Mouse (Mus musculus): Measurements from ENCODE around the gene Traf2. TPM values are rescaled to one million over a fixed set of nuclear protein-coding genes. Genes with fewer than 3 reads are reported as not detected.

The Traf2 gene
- polyA plus RNA-seq, 1 experiment: 8.1 TPM

GRCm38 (mm10) chr2:25549021-25549991 lies 2.6 kb upstream of the Traf2 start:
- peak in 1 of 2 experiments; percentile 30 for DNase-seq (ENCODE audit: extremely low spot score in 1 of 2, low spot score in 1 of 2)

GRCm38 (mm10) chr2:25545996-25546810 lies 537 bp downstream of the Traf2 start:
- DNase-seq (ENCODE audit: extremely low spot score in 1 of 2, low spot score in 1 of 2): peak in 1 of 2 experiments; percentile 38

DNA sequence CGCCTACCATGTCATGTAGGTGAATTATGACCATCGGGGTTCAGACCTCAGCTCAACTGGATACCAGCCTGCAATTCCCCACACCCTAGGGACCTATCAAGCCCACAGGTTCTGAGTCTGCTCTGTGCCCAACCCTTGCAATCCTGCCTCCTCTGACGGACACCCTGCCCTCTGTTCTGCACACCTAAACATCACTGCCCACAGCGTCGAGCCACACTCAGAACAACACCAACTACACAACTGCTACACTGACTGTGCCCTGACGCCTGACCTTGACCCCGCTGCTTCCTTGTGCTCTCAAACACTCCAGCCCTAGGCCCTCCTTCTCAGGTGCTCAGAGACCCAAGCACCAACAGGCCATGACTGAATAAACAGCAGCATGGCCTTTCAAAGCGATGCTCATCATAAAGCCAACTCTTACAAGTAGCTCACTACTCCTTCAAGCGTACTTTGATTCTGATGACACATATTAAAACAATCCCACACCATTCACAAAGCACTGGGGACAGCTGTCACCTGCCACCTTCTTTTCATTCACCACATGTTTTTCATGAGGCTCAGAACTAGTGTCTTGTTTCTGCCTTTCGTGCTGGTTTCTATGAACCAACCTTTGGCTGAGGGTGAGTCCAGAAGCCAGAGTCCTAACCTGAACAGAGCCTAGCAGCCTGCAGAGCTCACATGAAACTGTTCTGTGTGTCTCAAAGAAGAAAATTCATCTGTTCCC lies 4.9 kb downstream of the Traf2 start:
- DNase-seq (ENCODE audit: extremely low spot score in 1 of 2, low spot score in 1 of 2): no peak

GRCm38 (mm10) chr2:25540541-25540948 lies 6.2 kb downstream of the Traf2 start:
- no peak for DNase-seq (ENCODE audit: extremely low spot score in 1 of 2, low spot score in 1 of 2)

GRCm38 (mm10) chr2:25536531-25536930 lies 10.2 kb downstream of the Traf2 start:
- no peak for DNase-seq (ENCODE audit: extremely low spot score in 1 of 2, low spot score in 1 of 2)

DNA sequence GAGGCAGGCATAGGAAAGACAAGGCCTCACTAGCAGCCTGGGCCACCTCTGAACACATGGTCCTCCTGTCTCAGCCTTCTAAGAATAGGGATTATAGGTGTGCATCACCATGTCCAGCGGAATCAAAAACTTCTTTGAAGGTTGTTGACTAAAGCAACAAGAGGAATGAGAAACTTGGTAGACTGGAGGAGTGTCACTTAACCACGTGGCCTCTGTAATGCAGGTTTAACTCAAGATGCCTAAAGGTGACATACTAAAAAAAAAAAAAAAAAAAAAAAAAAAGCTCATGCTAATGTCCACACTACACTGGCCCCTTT lies 11.9 kb downstream of the Traf2 start:
- DNase-seq (ENCODE audit: extremely low spot score in 1 of 2, low spot score in 1 of 2): no peak

- DNase-seq (ENCODE audit: extremely low spot score in 1 of 2, low spot score in 1 of 2): peak in 1 of 2 experiments; percentile 39
Observed at GRCm38 (mm10) chr2:25534178-25534865, 12.4 kb downstream of the Traf2 start.

DNA sequence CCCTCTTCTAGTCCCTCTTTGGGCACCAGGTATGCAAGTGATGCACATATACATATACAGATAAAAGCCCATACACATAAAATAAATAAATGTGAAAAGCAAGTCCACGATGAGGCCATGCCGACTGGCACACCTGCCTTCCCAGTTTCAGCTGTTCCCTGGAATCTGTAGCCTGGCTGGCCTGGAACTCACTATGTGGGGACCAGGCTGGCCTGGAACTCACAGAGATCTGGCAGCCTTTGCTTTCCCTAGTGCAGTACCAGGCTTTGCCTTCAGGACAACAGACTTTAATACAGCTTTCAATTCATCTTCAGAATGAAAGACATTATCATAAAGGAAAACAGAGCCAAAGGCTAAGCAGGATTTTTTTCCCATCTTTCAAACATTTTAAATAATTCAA lies 13.0 kb downstream of the Traf2 start:
- no peak for DNase-seq (ENCODE audit: extremely low spot score in 1 of 2, low spot score in 1 of 2)

GRCm38 (mm10) chr2:25526510-25527302 lies 20.0 kb downstream of the Traf2 start:
- DNase-seq (ENCODE audit: extremely low spot score in 1 of 2, low spot score in 1 of 2): no peak

DNA sequence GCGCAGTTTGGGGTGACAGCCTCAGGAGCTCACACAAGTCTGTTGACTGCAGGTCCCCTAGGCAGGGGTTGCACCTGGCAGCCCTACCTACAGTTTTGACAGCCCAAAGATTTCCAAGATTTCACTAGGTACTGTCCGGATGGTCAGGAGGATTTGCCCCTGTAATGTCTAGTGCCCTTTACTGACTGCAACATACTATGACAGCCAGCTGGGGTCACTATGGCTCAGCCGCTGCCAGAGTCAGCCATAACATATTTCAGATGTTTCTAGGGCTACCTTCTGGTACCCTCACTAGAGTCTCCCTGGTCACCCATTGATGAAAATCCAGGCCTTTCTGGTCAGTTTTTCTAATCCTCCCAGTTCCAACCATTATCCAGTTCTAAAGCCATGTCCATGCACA lies 36.8 kb downstream of the Traf2 start:
- no peak for DNase-seq (ENCODE audit: extremely low spot score in 1 of 2, low spot score in 1 of 2)

DNA sequence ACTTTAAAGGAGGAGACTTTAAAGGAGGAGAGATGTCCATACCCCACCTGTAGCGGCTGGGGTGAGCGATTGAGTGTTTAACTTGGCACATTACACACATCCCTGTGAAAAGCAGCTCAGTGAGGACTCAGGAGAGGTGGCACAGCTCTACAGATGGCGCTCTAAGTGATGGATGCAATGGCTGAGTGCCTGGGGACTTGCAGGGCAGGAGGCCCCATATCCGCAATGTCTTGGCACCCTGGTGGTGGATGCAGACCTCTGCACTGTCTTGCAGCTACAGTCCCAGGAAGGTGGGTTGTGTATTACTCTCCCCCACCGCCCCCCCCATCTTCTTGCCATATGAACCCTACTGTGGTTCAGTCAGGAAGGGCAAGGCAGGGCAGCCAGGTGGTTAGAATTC lies 39.8 kb downstream of the Traf2 start:
- DNase-seq (ENCODE audit: extremely low spot score in 1 of 2, low spot score in 1 of 2): no peak

- DNase-seq (ENCODE audit: extremely low spot score in 1 of 2, low spot score in 1 of 2): no peak
Observed at GRCm38 (mm10) chr2:25505860-25506259, 40.9 kb downstream of the Traf2 start.

- no peak for DNase-seq (ENCODE audit: extremely low spot score in 1 of 2, low spot score in 1 of 2)
Observed at GRCm38 (mm10) chr2:25505000-25505399, 41.7 kb downstream of the Traf2 start.

- DNase-seq (ENCODE audit: extremely low spot score in 1 of 2, low spot score in 1 of 2): no peak
Observed at GRCm38 (mm10) chr2:25504538-25504937, 42.2 kb downstream of the Traf2 start.

- DNase-seq (ENCODE audit: extremely low spot score in 1 of 2, low spot score in 1 of 2): no peak
Observed at GRCm38 (mm10) chr2:25502726-25503125, 44.0 kb downstream of the Traf2 start.

GRCm38 (mm10) chr2:25501593-25502486 lies 44.9 kb downstream of the Traf2 start, which contains the start of gene C8g:
C8g (minus strand) TSS chr2:25501719.
- DNase-seq (ENCODE audit: extremely low spot score in 1 of 2, low spot score in 1 of 2): no peak

DNA sequence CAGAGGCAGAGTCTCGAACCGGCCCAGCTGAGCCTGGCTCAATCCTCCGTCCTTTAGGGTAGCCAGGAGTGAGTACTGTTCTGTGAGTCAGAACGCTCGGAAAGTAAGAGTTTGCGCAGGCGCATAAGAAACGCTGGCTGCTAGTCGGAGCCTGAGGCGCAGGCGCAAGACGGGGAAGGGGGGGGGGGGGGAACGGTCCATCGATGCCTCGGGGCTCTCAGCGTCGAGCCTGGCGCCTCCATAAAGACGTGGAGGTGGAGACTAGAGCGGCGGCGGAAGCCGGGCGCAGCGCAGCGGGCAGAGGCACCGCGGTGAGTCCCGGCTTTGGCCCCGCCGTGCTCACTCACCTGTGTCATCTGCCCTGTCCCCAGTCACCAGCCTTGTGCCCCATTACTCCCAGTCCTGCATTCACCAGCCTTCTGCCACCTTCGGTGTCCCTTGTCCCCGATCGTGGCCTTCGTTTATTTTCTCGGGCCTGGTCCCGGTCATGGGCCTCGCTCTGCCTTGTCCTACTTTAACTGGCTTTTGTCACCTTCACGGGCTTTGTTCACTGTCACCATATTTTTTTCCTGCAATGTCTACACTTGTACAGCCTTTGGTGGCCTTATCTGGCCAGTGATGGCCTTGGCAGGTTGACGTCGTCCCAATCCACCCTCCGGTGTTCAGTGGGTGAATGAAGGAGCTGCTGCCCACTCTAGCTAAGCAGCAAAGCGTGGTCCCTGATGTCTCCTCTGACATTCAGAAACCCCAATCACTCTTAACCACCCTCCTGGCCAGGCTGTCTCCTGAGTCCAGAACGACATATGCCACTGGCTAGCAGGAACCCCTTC lies 45.9 kb downstream of the Traf2 start, which contains the start of gene Fbxw5:
Fbxw5 (plus strand) TSS at position 175 of the 830 bp plus-strand sequence.
- DNase-seq (ENCODE audit: extremely low spot score in 1 of 2, low spot score in 1 of 2): peak; percentile 72 to 85
